Mouse (Mus musculus) left cerebral cortex, adult 18-20 months (tissue): ENCODE results near the gene Lgals3bp. TPM values are rescaled to one million over a fixed set of nuclear protein-coding genes. Genes with fewer than 3 reads are reported as not detected.

Source experiments
- total RNA-seq, 2 experiments: library from RNA; stranded (reverse); gene quantifications; 2 replicates each; pipeline ENCODE4 v1.2.3; 2021

The Lgals3bp gene
- total RNA-seq, 2 experiments from 2014 or later: 21.7 to 21.9 TPM

Other genes starting within 250 kb of the Lgals3bp start
- 10 to 100 TPM; 62.0 to 68.2 TPM for gene Cyth1, start 153.5 kb downstream of the Lgals3bp start, total RNA-seq
- 10 to 100 TPM; 29.3 to 30.3 TPM for gene Usp36, start 111.8 kb downstream of the Lgals3bp start, total RNA-seq
- gene Cep295nl, start 59.6 kb downstream of the Lgals3bp start, total RNA-seq: 1 to 10 TPM in 1 of 2 experiments, under 1 TPM in 1; 0.82 to 1.3 TPM
- gene Timp2, start 46.4 kb downstream of the Lgals3bp start, total RNA-seq: 100 to 1,000 TPM; 232 to 261 TPM
- 10 to 100 TPM; 38.7 to 40.4 TPM for gene Cant1, start 17.0 kb upstream of the Lgals3bp start, total RNA-seq
- gene C1qtnf1, start 26.1 kb upstream of the Lgals3bp start, total RNA-seq: 1 to 10 TPM; 4.3 to 4.6 TPM
- 10 to 100 TPM; 13.3 to 14.1 TPM for gene Engase, start 74.7 kb upstream of the Lgals3bp start, total RNA-seq